Mouse (Mus musculus): ENCODE results near the gene Mad2l1bp.

The Mad2l1bp gene

DNA sequence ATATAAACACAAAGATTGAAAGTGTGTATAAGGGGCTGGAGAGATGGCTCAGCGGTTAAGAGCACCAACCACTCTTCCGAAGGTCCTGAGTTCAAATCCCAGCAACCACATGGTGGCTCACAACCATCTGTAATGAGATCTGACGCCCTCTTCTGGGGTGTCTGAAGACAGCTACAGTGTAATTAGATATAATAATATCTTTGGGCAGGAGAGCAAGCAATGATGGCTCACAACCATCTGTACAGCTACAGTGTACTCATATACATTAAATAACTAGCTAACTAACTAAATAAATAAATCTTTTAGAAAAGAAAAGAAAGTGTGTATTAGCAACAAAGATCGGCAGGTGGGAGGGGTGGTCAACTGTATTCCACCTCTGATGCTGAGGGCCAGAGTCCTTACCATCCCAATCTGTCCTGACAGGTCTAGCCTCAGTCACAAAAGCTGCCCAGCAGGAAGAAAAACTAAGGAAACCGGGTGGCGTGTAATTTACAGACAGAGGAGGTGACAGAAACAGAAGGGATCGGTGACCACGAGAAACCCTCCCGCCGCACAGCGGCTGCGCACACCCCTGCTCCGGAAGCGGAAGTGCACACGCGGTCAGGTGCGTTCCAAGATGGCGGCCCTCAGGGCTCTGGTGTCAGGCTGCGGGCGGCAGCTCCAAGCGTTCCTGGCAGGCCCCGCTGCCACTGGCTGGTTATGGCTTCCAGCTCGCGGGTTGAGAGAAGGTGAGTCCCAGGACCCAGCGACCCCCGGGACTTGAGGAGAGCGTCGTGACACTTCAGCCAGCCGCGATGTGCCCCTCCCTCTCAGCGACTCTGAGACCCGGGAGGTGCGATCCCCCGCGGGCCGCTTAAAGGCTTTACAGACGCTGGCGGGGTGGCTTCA, 42.7 kb downstream of the Mad2l1bp start, which contains the start of gene Mrps18a:
Gene Mrps18a (plus strand): TSS at position 585 of the 888 bp plus-strand sequence.
- DNase-seq (ENCODE audit: low spot score in 2 of 2) = peak; percentile 69 to 74

- no peak for DNase-seq (ENCODE audit: low spot score in 2 of 2)
These were observed 45.1 kb downstream of the Mad2l1bp start for GRCm38 (mm10) chr17:46108286-46108685.

DNA sequence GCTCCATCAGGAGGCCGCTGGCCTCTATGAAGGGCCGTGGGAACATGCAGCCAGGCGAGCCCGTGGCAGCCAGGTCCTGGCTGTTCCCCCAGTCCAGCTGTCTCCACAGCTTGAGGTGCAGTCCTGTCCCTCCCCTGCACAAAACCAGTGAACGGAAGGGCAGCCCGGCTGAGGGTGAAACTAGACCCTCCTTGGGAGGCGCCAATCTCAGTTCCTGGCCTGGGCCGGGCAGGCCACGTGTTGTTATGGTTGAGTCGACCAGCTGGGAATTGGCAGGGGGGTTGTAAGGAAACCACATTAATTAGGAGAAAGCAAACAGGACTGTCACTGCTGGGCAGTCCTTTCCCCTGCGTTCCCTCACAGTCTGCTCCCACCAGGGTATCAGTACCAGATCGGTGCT, 48.9 kb downstream of the Mad2l1bp start:
- peak in 1 of 2 experiments; percentile 16 for DNase-seq (ENCODE audit: low spot score in 2 of 2)

- no peak for DNase-seq (ENCODE audit: low spot score in 2 of 2)
These were observed 50.7 kb downstream of the Mad2l1bp start for GRCm38 (mm10) chr17:46102608-46103159.

DNA sequence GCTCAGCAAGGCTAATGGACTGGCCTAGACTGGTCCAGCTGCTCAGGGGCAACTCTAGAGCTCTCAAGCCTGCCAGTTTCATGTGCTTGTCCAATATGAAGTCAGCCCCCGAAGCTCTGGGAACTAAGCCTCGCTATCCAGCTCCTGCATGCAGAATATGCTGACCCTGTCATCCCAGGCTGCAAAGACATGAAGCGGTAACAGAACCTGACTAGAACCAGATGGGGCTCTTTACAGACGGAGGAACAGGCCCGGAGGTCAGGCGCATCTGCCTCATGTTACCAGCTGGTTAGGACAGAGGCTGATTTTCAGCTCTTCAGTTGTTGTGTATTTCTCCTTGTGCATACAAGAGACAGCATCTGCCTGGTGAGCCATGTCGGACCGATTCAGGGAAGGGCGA, 51.4 kb downstream of the Mad2l1bp start:
- no peak for DNase-seq (ENCODE audit: low spot score in 2 of 2)

- no peak for DNase-seq (ENCODE audit: low spot score in 2 of 2)
These were observed 54.8 kb downstream of the Mad2l1bp start for GRCm38 (mm10) chr17:46098525-46098924.
